Mouse (Mus musculus): ENCODE measurements at regions not wholly inside any gene's neighbourhood (a gene's known extent, or its start where the extent isn't known, plus 50 kb on each side); places are given as distances from the start of the nearest gene placed in this dataset.

DNA sequence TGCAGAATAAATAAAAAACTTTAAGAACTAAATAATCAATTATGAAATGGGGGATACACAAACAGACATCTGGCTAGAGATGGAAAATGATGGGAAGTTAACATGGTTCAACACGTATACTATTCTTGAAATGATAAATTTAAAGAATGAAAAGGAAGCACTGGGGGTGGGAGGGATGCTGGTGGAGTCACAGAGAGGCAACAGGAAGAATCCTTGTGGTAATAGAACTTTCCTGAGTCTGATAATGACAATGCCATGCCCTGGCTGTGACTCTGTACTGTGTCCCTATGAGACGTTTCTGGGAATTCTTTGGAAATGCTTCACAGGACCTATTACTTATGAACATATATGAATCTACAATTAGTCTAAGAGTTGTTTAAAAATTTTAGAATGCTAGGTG, 64.8 kb upstream of the Sstr4 start:
- 86% methylated on average over 2 of the region's 2 CpGs for WGBS
- Histone ChIP-seq H3K4me2 (ENCODE audit: low read length) (no peak overlapping the region), H3K9ac (ENCODE audit: low read depth, low read length) (no peak overlapping the region), H3K27me3 (replicated peaks; ENCODE audit: control insufficient read depth, insufficient read depth, low read length) (no peaks in the 10 kb centered on the region), H3K27ac (ENCODE audit: low read depth, low read length) (no peak overlapping the region), H3K4me1 (ENCODE audit: control insufficient read depth, insufficient read depth, low read depth, low read length) (no peaks in the 10 kb centered on the region), H3K9me3 (ENCODE audit: control insufficient read depth, low read length) (no peaks in the 10 kb centered on the region), H3K4me3 (ENCODE audit: low read length) (no peak overlapping the region), H3K36me3 (ENCODE audit: control insufficient read depth, insufficient read depth, low read length) (no peaks in the 10 kb centered on the region)
- ATAC-seq = no peak

DNA sequence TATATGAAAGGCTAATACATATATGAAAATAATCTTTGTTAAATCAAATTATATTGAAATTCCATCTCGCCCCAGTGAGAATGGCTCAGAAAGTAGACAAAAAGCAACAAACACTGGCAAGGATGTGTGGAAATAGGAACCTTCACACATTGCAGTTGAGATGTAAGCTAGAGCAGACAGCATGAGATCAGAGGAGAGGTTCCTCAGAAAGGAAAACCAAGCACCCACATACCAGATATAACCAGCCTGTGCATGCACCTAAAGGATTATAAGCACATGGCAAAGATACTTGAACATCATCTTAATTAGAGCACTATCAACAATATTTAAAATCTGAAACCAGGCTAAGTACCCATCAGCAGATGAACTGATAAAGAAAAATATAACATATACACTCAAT, 60.6 kb upstream of the Sstr4 start:
- no peak overlapping the region for H3K4me3 ChIP-seq (ENCODE audit: low read length)
- 92% methylated on average over 1 of the region's 1 CpGs for WGBS

GRCm38 (mm10) chr2:148336626-148337025, 58.5 kb upstream of the Sstr4 start:
- 92% methylated on average over 2 of the region's 2 CpGs for WGBS
- ATAC-seq = no peak
- Histone ChIP-seq H3K9ac (ENCODE audit: low read depth, low read length) (no peak overlapping the region), H3K36me3 (ENCODE audit: control insufficient read depth, insufficient read depth, low read length) (no peaks in the 10 kb centered on the region), H3K4me2 (ENCODE audit: low read length) (no peak overlapping the region), H3K4me1 (ENCODE audit: control insufficient read depth, insufficient read depth, low read depth, low read length) (no peaks in the 10 kb centered on the region), H3K9me3 (ENCODE audit: control insufficient read depth, low read length) (no peaks in the 10 kb centered on the region), H3K27ac (ENCODE audit: low read depth, low read length) (no peak overlapping the region), H3K4me3 (ENCODE audit: low read length) (no peak overlapping the region), H3K27me3 (replicated peaks; ENCODE audit: control insufficient read depth, insufficient read depth, low read length) (no peaks in the 10 kb centered on the region)

More for the DNA sequence above, 60.6 kb upstream of the Sstr4 start:
- no peak overlapping the region for H3K27ac ChIP-seq (ENCODE audit: low read depth, low read length)
- H3K4me1 ChIP-seq (ENCODE audit: control insufficient read depth, insufficient read depth, low read depth, low read length) = no peaks in the 10 kb centered on the region
- H3K9ac ChIP-seq (ENCODE audit: low read depth, low read length) = no peak overlapping the region
- no peaks in the 10 kb centered on the region for H3K9me3 ChIP-seq (ENCODE audit: control insufficient read depth, low read length)
- ATAC-seq = no peak
- H3K36me3 ChIP-seq (ENCODE audit: control insufficient read depth, insufficient read depth, low read length) = no peaks in the 10 kb centered on the region
- no peak overlapping the region for H3K4me2 ChIP-seq (ENCODE audit: low read length)
- no peaks in the 10 kb centered on the region for H3K27me3 ChIP-seq (replicated peaks; ENCODE audit: control insufficient read depth, insufficient read depth, low read length)

- Histone ChIP-seq H3K4me2 (ENCODE audit: low read length) (no peak overlapping the region), H3K27me3 (replicated peaks; ENCODE audit: control insufficient read depth, insufficient read depth, low read length) (no peaks in the 10 kb centered on the region), H3K9ac (ENCODE audit: low read depth, low read length) (no peak overlapping the region), H3K27ac (ENCODE audit: low read depth, low read length) (no peak overlapping the region), H3K36me3 (ENCODE audit: control insufficient read depth, insufficient read depth, low read length) (no peaks in the 10 kb centered on the region), H3K4me1 (ENCODE audit: control insufficient read depth, insufficient read depth, low read depth, low read length) (no peaks in the 10 kb centered on the region), H3K4me3 (ENCODE audit: low read length) (no peak overlapping the region), H3K9me3 (ENCODE audit: control insufficient read depth, low read length) (no peaks in the 10 kb centered on the region)
- ATAC-seq = 0 out of 2 replicates have a peak, but pooled peaks have one; percentile 37
- WGBS = 44% methylated on average over 6 of the region's 6 CpGs
These were observed 56.8 kb upstream of the Sstr4 start for GRCm38 (mm10) chr2:148338308-148338768.

- Histone ChIP-seq H3K4me2 (ENCODE audit: low read length) (no peak overlapping the region), H3K27me3 (replicated peaks; ENCODE audit: control insufficient read depth, insufficient read depth, low read length) (no peaks in the 10 kb centered on the region), H3K27ac (ENCODE audit: low read depth, low read length) (no peak overlapping the region), H3K4me3 (ENCODE audit: low read length) (no peak overlapping the region), H3K4me1 (ENCODE audit: control insufficient read depth, insufficient read depth, low read depth, low read length) (no peaks in the 10 kb centered on the region), H3K36me3 (ENCODE audit: control insufficient read depth, insufficient read depth, low read length) (no peaks in the 10 kb centered on the region), H3K9me3 (ENCODE audit: control insufficient read depth, low read length) (no peaks in the 10 kb centered on the region), H3K9ac (ENCODE audit: low read depth, low read length) (no peak overlapping the region)
- ATAC-seq = no peak
These were observed 56.2 kb upstream of the Sstr4 start for GRCm38 (mm10) chr2:148338894-148339293.

GRCm38 (mm10) chr2:148344193-148344592, 51.0 kb upstream of the Sstr4 start:
- H3K4me2 ChIP-seq (ENCODE audit: low read length) = no peak overlapping the region
- H3K27me3 ChIP-seq (replicated peaks; ENCODE audit: control insufficient read depth, insufficient read depth, low read length) = no peaks in the 10 kb centered on the region
- ATAC-seq = no peak
- no peak overlapping the region for H3K9ac ChIP-seq (ENCODE audit: low read depth, low read length)
- no peaks in the 10 kb centered on the region for H3K4me1 ChIP-seq (ENCODE audit: control insufficient read depth, insufficient read depth, low read depth, low read length)
- no peak overlapping the region for H3K4me3 ChIP-seq (ENCODE audit: low read length)
- no peaks in the 10 kb centered on the region for H3K9me3 ChIP-seq (ENCODE audit: control insufficient read depth, low read length)
- no peak overlapping the region for H3K27ac ChIP-seq (ENCODE audit: low read depth, low read length)
- no peaks in the 10 kb centered on the region for H3K36me3 ChIP-seq (ENCODE audit: control insufficient read depth, insufficient read depth, low read length)
- 81% methylated on average over 2 of the region's 2 CpGs for WGBS

Measured in hindbrain, embryonic 16.5 days (tissue).